Mouse (Mus musculus): ENCODE measurements around the gene Trip12.

GRCm38 (mm10) chr1:84855756-84856155, 15.4 kb upstream of the Trip12 start:
- TF ChIP-seq CTCF (IDR thresholded peaks at IDR 0.05; ENCODE audit: control insufficient read depth, insufficient read depth, low read length) = no peak
- no peak for TF ChIP-seq POLR2A (IDR thresholded peaks at IDR 0.05; ENCODE audit: borderline replicate concordance, control insufficient read depth, low read depth, low read length)
